Mouse (Mus musculus): Measurements from ENCODE around the gene Chl1. TPM values are rescaled to one million over a fixed set of nuclear protein-coding genes. Genes with fewer than 3 reads are reported as not detected.

Gene Chl1
- polyA plus RNA-seq, 1 experiment, result 34.7 TPM

DNA sequence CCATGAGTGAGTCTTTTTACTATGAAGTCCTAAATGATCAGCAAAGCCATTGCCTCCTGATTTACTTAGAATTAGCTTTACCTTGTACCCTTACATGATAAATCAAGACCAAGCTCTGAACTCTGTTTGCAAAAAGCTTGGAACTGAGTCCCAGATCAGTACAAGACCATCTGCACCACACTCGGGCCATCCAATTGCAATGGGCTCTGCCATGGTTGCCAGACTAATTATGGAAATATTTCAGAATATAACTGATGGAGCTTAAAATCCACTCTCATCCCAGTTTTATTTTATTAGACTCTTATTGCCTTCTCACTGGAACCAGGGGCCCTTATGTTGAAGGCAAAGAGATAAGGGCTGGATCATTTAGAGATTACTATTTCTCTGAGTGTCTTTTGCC is 284.9 kb downstream of the Chl1 start:
- no peak overlapping the region for H3K4me3 ChIP-seq (ENCODE audit: insufficient read depth, low read length)
- H3K4me1 ChIP-seq (ENCODE audit: control insufficient read depth, insufficient read depth, low read length), result no peaks in the 10 kb centered on the region
- H3K27ac ChIP-seq (ENCODE audit: insufficient read depth, low read length), result no peak overlapping the region
- no peak for TF ChIP-seq POLR2A (IDR thresholded peaks at IDR 0.05; ENCODE audit: extremely low read depth, insufficient read depth, low read length)
- no peak for TF ChIP-seq CTCF (IDR thresholded peaks at IDR 0.05; ENCODE audit: extremely low read depth, insufficient read depth, low read length)
